Mouse (Mus musculus) testis, postnatal 14 days (tissue): ENCODE results near the gene Rab5c.

Experiments
- DNase-seq: peaks from one replicate; pipeline ENCODE4 v3.0.0; 2021; ENCODE audit warnings: low spot score

Gene Rab5c

DNA sequence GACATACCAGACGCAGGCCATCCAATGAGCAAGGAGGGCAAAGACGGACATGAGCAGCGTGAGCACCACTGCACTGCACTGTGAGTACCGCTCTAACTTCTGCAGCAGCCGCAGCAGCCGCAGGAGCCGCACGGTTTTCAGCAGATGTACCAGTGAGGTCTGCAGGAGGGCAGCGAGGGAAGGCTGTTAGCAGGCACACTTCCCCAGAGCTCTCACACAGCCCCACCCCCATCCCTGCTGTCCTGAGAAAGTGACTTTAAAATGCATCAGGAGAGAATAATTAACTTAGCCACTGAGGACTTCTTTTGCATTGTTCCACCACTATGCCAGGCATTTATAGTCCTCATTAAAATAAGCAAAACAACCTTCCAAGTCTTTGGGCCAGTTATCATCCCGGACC is 14.3 kb upstream of the Rab5c start:
- DNase-seq, result no peak

GRCm38 (mm10) chr11:100750127-100750526 is 12.1 kb upstream of the Rab5c start:
- no peak for DNase-seq

DNA sequence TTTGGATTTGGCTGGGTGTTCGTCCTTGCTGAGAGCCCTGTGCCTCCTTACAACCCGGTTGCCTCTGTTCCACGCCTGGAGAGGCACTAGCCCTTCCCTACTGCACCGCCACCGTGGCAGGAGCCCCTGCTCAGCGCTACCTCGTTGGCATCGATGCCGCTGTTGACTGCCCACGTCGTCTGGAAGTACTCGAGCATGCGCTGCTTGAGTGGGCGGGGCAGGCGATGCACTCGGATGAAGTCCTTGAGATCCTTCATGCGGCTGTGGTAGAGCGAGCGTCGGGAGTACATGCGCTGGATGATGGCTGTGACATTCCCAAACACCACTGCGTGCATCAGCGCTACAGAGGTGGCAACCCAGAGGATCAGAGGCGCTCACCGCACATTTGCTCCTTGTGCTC is 11.5 kb upstream of the Rab5c start:
- DNase-seq, result no peak

DNA sequence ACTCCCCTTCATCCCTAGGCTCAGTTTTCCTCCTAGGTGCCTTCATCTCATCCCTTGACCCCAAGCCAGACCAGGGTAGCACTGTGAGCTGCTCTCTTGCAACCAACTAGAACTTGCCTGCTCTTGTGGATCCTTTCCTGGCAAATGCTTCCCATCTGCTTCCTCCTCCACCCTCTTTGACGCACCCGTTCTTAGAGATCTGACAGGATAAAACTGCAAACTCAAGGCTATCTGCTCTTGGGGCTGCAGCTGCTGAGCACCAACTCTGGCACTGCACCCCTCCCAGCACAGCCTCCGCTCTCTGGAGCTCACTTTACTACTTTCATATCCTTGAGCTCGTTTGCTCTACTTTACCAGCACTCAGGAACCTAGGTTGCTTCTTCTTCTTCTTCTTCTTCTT is 10.6 kb upstream of the Rab5c start:
- DNase-seq, result no peak

DNA sequence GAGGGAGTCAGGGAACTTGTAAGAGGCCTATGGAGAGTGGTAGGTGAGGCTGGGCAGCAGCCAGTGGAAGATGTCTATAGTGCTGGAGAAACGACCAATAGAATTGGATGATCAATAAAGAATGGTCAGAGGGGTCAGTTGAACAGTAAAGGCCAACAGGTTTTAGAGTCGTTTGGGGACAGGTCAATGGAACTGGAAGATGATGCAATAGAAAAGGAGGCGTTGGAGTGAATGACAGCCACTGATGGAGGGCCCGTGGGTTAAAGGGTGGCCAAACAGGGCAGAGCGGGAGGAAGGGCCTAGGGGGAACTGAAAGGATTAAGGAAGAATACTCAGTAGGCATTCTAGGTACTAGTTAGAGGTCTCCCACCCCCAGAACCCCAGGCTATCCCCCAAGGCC is 9.1 kb upstream of the Rab5c start:
- DNase-seq, result no peak

- no peak for DNase-seq
Measured at GRCm38 (mm10) chr11:100746546-100746945, 8.5 kb upstream of the Rab5c start.

DNA sequence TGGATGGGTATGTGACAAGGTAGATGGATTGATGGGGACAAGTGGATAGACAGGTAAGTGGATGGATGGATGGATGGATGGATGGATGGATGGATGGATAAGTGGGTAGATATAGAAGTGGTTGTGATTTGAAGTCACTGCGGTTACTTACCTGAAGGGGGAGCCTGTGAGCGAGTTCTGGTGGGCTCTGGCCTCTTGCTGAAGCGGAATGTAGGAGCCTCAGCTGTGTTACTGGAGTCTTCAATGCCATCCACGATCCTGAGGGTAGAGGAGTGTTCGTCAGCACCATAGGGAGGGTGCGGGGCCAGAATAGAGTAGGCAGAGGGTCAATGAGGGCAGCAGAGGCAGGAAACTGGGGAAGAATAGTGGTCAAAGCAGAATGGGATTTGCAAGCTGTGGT is 7.1 kb upstream of the Rab5c start:
- no peak for DNase-seq

DNA sequence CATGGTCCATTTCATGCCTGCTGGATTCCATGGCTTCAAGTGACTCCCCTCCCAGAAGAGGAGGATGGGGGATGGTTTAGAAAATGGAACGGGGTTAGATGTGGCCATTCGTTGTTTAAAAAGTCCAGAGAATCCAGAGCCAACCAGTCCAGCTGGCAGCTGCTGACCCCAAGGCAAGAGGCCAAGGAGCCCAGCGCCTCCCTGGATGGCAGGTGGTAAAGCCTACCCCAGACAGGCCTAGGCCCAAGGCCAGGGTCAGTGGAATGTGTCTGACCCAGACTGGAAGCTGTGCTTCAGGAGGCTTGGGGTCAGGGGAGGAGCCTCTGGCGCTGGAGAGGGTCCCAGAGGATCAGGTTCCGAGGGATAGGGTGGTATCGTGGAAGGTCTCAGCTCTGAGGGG is 3.3 kb upstream of the Rab5c start:
- no peak for DNase-seq

GRCm38 (mm10) chr11:100738749-100739148 is 734 bp upstream of the Rab5c start:
- no peak for DNase-seq

- no peak for DNase-seq
Measured at GRCm38 (mm10) chr11:100737105-100737733, 796 bp downstream of the Rab5c start.

DNA sequence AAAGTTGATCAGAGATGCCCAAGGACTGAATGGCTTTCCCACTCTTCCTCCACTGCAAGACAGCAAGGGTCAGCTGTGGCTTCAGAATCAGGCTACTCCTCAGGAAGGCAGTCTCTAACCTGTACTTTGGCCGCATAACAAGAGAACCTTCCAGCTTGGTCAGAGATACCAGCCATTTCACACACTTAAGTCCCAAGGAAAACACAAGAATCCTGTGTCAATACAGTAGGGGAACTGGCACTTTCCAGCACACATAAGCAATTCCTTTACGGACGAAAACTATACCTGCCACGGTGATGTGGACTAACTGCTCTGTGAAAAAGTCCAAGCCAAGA is 1.3 kb downstream of the Rab5c start:
- DNase-seq, result no peak

- no peak for DNase-seq
Measured at GRCm38 (mm10) chr11:100735954-100736745, 1.9 kb downstream of the Rab5c start.

DNA sequence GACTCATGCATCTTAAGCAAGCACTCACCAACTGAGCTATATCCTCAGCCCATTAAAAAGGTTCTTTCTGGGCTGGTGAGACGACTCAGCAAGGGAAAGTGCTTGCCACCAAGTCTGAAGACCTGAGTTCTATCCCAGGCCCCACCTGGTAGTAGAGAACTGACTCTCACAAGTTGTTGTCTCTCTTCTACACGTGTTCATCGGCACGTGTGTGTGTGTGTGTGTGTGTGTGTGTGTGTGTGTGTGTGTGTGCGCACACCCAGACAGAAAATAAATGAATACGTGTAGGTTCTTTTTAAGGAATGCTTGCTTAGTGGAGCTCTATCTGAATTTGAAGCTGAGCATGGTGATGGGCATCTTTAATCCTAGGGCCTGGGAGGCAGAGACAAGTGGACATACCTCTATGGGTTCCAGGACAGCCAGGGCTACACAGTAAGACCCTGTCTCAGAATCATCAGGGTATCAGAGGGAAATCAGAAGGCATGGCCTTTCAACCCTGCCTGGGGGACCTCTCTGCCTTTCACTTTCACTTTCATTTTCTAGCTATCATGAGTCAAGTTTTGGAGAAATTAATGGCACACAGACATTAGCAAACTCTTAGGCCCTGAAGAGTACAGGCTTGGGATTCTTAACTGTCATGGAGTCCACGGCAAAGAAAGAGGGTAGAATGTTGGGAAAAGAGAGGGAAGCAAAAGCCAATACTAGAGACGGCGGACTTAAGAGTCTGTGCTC is 2.7 kb downstream of the Rab5c start:
- DNase-seq, result no peak

DNA sequence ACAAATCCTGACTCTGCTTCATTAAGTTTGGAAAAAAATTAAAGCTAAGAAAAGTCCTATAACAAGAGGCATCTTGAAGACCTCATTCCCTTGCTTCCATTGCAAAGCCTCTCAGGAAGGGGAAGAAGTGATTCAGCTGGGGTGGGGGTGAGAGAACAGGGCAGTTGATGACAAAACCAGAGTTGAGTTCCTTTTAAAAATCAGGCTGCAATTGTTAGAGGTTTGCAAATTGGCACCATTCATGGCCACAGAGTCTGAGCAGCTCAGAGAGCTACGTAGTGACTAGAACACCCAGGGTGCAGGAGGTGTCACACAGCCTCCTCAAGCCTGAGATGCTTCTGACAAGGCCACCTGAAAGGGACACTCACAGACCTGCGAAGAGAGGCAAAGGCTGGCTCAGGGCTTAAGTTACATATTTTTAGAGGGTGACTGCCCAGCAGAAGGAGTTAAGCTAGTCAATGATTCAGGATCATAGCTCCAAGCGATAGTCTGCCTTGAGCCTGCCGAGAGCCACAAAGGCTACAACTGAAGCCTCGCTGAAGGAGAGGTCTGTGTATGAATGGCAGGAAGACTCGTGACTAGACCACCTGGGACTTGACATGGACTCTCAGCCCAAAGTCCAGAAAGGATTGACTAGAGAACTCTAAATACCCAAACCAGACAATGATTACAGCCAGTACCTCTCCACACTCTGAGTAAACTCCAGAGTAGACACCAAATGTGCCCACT is 7.4 kb downstream of the Rab5c start:
- DNase-seq, result no peak

- DNase-seq, result no peak
Measured at GRCm38 (mm10) chr11:100729976-100730375, 8.0 kb downstream of the Rab5c start.

GRCm38 (mm10) chr11:100728601-100729000 is 9.4 kb downstream of the Rab5c start:
- no peak for DNase-seq

DNA sequence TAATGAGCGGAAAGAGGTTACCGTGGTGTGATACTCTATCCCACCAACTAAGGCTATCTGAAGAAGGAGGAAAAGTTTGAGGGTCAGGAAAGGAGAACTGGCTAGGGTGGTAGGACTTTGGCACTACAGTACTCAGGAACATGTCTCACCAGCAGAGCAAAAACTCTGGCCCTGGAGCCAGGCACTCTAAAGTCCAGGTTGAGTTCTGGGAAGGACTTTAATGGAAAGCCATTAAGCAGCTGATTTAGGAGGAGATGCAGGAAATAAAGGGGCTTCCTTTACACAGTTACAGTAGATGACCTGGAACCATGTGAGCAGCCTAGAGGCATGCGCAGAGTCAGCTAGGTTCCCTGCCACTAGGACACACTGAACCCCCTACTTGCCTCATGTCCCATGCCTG is 10.8 kb downstream of the Rab5c start:
- no peak for DNase-seq

- DNase-seq, result no peak
Measured at GRCm38 (mm10) chr11:100724919-100725512, 13.0 kb downstream of the Rab5c start.

DNA sequence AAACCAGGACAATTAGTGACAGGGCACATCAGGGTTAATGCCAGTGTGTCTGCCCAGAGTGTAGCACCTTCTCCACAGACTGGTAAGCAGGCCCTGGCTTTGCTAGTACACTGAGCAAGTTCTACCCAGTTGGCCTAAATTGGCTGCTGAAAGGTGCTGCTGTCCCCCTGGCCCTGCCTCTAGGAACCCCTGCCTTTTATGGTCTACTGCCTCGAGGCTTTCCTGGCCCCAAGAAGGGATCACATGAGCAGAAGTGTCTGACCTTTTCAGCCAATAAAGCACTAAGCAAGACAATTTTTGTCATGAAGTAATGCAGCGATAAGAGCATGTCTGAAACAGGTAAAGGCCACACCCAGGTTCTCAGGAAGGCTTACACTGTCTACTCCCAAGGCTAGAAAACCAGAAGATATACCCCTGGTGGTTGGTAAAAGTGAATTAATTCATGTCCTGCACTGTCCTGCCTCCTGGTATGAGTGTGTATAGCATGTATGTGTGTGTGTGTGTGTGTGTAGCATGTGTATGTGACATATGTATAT is 15.5 kb downstream of the Rab5c start:
- DNase-seq, result no peak

DNA sequence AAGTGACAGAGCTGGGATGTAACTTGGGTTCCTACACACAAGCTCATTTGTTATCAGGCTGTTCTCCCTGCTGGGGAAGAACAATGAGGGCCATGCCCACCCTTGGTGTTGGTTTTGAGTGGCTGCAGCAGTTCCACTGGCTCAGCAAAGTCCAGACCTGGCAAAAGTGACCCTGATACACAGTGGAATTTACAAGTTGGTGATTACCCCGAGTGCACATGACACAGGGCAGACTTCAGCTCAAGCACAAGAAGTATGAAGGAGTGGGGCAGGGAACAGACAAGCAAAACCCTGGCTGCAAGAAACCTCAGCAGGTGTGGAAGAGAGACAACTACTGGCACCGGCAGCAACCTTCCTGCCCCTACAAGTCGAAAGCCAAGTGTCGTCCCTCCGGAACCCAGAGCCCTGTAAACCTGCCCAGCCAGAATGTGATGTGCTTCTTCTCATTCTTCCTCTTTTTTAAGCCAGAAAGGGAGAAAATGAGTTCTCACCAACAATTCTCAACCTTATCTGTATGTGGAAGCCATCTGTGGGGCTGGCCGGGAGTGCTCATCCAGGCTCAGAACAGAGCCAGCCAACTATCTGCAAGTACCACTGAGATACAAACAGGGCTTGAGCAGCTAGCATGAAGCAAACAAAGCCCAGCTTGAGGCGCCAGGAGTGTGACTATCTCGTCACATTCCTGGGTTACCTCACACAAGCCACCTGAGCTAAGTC is 16.1 kb downstream of the Rab5c start:
- no peak for DNase-seq

DNA sequence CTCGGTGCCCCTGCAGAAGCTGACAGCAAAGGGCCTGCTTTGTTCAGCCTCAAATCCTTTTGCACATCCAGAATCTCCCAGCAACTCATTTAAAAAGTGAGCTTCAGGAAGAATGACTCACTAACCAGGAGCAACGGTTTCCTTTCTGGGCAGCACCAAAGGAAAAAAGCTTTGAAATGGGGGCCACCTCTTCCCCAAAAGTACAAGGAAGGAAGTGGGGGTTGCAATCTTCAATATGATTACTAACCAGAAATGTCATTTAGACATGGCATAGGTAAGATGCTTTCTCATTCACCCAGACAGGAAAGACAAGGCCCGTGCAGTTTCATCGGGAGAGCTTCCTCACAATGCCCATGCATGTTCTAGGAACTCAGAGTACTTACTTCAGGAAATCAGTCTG is 16.8 kb downstream of the Rab5c start:
- DNase-seq, result no peak
